Mouse (Mus musculus) C2C12 (cell line): Measurements from ENCODE around the gene Mob3b. TPM values are rescaled to one million over a fixed set of nuclear protein-coding genes. Genes with fewer than 3 reads are reported as not detected.

Source experiments
- H3K27me3 ChIP-seq: one replicate; pipeline ENCODE4 v1.6.1; 2011; ENCODE audit not compliant: control insufficient read depth, insufficient read depth, insufficient read length
- H3K36me3 ChIP-seq: one replicate; pipeline ENCODE4 v1.6.1; 2011; ENCODE audit not compliant: control insufficient read depth, insufficient read depth
- H3K4me3 ChIP-seq: one replicate; pipeline ENCODE4 v1.5.1; 2011; ENCODE audit warnings: mild to moderate bottlenecking, control low read depth; ENCODE audit not compliant: poor library complexity, insufficient read depth, severe bottlenecking
- H3K79me2 ChIP-seq: one replicate; pipeline ENCODE4 v1.6.1; 2011; ENCODE audit not compliant: control insufficient read depth, insufficient read depth
- H3K79me3 ChIP-seq: one replicate; pipeline ENCODE4 v1.6.1; 2011; ENCODE audit warnings: low read depth, control low read depth
- H3ac ChIP-seq: one replicate; pipeline ENCODE3; 2011; ENCODE audit warnings: low read depth; ENCODE audit not compliant: control insufficient read depth, insufficient read length
- CEBPB ChIP-seq: IDR thresholded peaks from one replicate; pipeline ENCODE4 v1.6.1; 2011; ENCODE audit warnings: low read depth, mild to moderate bottlenecking, control low read depth, moderate library complexity
- CTCF ChIP-seq: IDR thresholded peaks from one replicate; pipeline ENCODE4 v1.5.1; 2011; ENCODE audit not compliant: control insufficient read depth, insufficient read depth, insufficient read length
- FOSL1 ChIP-seq: IDR thresholded peaks from one replicate; pipeline ENCODE4 v1.8.0; 2011; ENCODE audit warnings: mild to moderate bottlenecking, low read length; ENCODE audit not compliant: poor library complexity, insufficient read depth, severe bottlenecking
- MAX ChIP-seq: IDR thresholded peaks from one replicate; pipeline ENCODE4 v1.6.1; 2011; ENCODE audit warnings: mild to moderate bottlenecking, control low read depth
- MYOD1 ChIP-seq: IDR thresholded peaks from one replicate; pipeline ENCODE4 v1.6.1; 2011; ENCODE audit warnings: low read depth; ENCODE audit not compliant: control insufficient read depth, insufficient read length
- MYOG ChIP-seq: IDR thresholded peaks from one replicate; pipeline ENCODE4 v1.6.1; 2011; ENCODE audit not compliant: control insufficient read depth, insufficient read length; ENCODE audit errors: extremely low read depth
- USF1 ChIP-seq: IDR thresholded peaks from one replicate; pipeline ENCODE4 v1.6.1; 2011; ENCODE audit warnings: low read depth, mild to moderate bottlenecking, control low read depth, moderate library complexity
- polyA plus RNA-seq: library from polyadenylated mRNA; unstranded; fragments of >200 nt; fragmentation: generic; extraction: Trizol; gene quantifications from one replicate; pipeline ENCODE4 v1.2.1, GENCODE M21; 2012; ENCODE audit warnings: missing spikeins

The Mob3b gene
- polyA plus RNA-seq, 1 experiment: 0.18 TPM

- H3K79me2 ChIP-seq: no peaks in the 10 kb centered on the region
- TF ChIP-seq FOSL1: no peak
- no peak for TF ChIP-seq MYOD1
- TF ChIP-seq MYOG: no peak
- no peak for TF ChIP-seq CTCF
- TF ChIP-seq USF1: no peak
- TF ChIP-seq CEBPB: no peak
- no peak for TF ChIP-seq MAX
- H3K79me3 ChIP-seq: no peaks in the 10 kb centered on the region
- no peaks in the 10 kb centered on the region for H3K36me3 ChIP-seq
- no peaks in the 10 kb centered on the region for H3K27me3 ChIP-seq
- H3K4me3 ChIP-seq: no peak overlapping the region
- H3ac ChIP-seq: no peak overlapping the region
Measured at GRCm38 (mm10) chr4:35086067-35086700, 71.1 kb downstream of the Mob3b start.

- H3K79me3 ChIP-seq: no peaks in the 10 kb centered on the region
- no peak overlapping the region for H3ac ChIP-seq
- H3K27me3 ChIP-seq: no peaks in the 10 kb centered on the region
- no peaks in the 10 kb centered on the region for H3K79me2 ChIP-seq
- H3K36me3 ChIP-seq: no peaks in the 10 kb centered on the region
- no peak overlapping the region for H3K4me3 ChIP-seq
- TF ChIP-seq CEBPB: no peak
- no peak for TF ChIP-seq USF1
- TF ChIP-seq CTCF: no peak
- no peak for TF ChIP-seq MYOG
- no peak for TF ChIP-seq FOSL1
Measured at GRCm38 (mm10) chr4:35084060-35084459, 73.2 kb downstream of the Mob3b start.

- no peaks in the 10 kb centered on the region for H3K27me3 ChIP-seq
- H3K79me2 ChIP-seq: no peaks in the 10 kb centered on the region
- H3K4me3 ChIP-seq: no peak overlapping the region
- no peak overlapping the region for H3ac ChIP-seq
- H3K36me3 ChIP-seq: no peaks in the 10 kb centered on the region
- TF ChIP-seq MYOD1 (no peak), USF1 (no peak), FOSL1 (no peak), CTCF (no peak), MAX (no peak), MYOG (no peak), CEBPB (no peak)
- H3K79me3 ChIP-seq: no peaks in the 10 kb centered on the region
Measured at GRCm38 (mm10) chr4:35082476-35083114, 74.7 kb downstream of the Mob3b start.

- no peak overlapping the region for H3ac ChIP-seq
- no peak overlapping the region for H3K4me3 ChIP-seq
Measured at GRCm38 (mm10) chr4:35080285-35080684, 77.0 kb downstream of the Mob3b start.

GRCm38 (mm10) chr4:35068739-35069138 is 88.5 kb downstream of the Mob3b start:
- no peaks in the 10 kb centered on the region for H3K27me3 ChIP-seq
- H3K79me3 ChIP-seq: no peaks in the 10 kb centered on the region
- no peak for TF ChIP-seq USF1
- TF ChIP-seq MYOD1: no peak
- TF ChIP-seq MYOG: no peak
- TF ChIP-seq FOSL1: no peak
- no peak for TF ChIP-seq CTCF
- TF ChIP-seq MAX: no peak
- no peak for TF ChIP-seq CEBPB
- H3K79me2 ChIP-seq: no peaks in the 10 kb centered on the region
- no peaks in the 10 kb centered on the region for H3K36me3 ChIP-seq
- no peak overlapping the region for H3K4me3 ChIP-seq
- no peak overlapping the region for H3ac ChIP-seq

More at GRCm38 (mm10) chr4:35080285-35080684, 77.0 kb downstream of the Mob3b start:
- no peaks in the 10 kb centered on the region for H3K79me2 ChIP-seq
- TF ChIP-seq MYOG (no peak), USF1 (no peak), FOSL1 (no peak), MAX (no peak), CTCF (no peak), MYOD1 (no peak), CEBPB (no peak)
- no peaks in the 10 kb centered on the region for H3K79me3 ChIP-seq
- no peaks in the 10 kb centered on the region for H3K36me3 ChIP-seq
- no peaks in the 10 kb centered on the region for H3K27me3 ChIP-seq

- Histone ChIP-seq H3K36me3 (no peaks in the 10 kb centered on the region), H3K4me3 (no peak overlapping the region), H3ac (no peak overlapping the region), H3K79me2 (no peaks in the 10 kb centered on the region), H3K79me3 (no peaks in the 10 kb centered on the region), H3K27me3 (no peaks in the 10 kb centered on the region)
- no peak for TF ChIP-seq USF1
- no peak for TF ChIP-seq FOSL1
- no peak for TF ChIP-seq CTCF
- TF ChIP-seq MYOD1: no peak
- TF ChIP-seq MAX: no peak
- TF ChIP-seq CEBPB: no peak
Measured at GRCm38 (mm10) chr4:35066163-35066562, 91.1 kb downstream of the Mob3b start.
